Mouse (Mus musculus): ENCODE measurements around the gene Tcirg1. TPM values are rescaled to one million over a fixed set of nuclear protein-coding genes. Genes with fewer than 3 reads are reported as not detected.

The Tcirg1 gene
- polyA plus RNA-seq, 2 experiments, result 15.4 to 47.1 TPM

GRCm38 (mm10) chr19:3899618-3900017 lies 7.3 kb downstream of the Tcirg1 start:
- WGBS (ENCODE audit: insufficient replicate concordance), result 77% methylated on average over 4 of the region's 4 CpGs
- Histone ChIP-seq H3K27me3 (ENCODE audit: control insufficient read depth, insufficient read depth, low read length) (no peaks in the 10 kb centered on the region), H3K4me1 (replicated peaks; ENCODE audit: control insufficient read depth in 2 of 2, insufficient read depth in 2 of 2, low read length in 1 of 2) (no peaks in the 10 kb centered on the region), H3K4me2 (ENCODE audit: low read depth) (no peak overlapping the region), H3K9ac (replicated peaks) (no peak overlapping the region), H3K4me3 (ENCODE audit: insufficient read depth in 1 of 2, low read depth in 2 of 2, low read length in 2 of 2) (no peak overlapping the region), H3K9me3 (ENCODE audit: control insufficient read depth, low read length) (no peaks in the 10 kb centered on the region), H3K27ac (no peak overlapping the region), H3K36me3 (replicated peaks; ENCODE audit: control insufficient read depth, insufficient read depth, low read depth) (no peaks in the 10 kb centered on the region; the same call in 1 of the 2 replicates)
- TF ChIP-seq CTCF (IDR thresholded peaks at IDR 0.05; ENCODE audit: low read depth), result no peak
- no peak for TF ChIP-seq EP300 (IDR thresholded peaks at IDR 0.05; ENCODE audit: low read depth)
- DNase-seq (ENCODE audit: low read depth in 3 of 3, low spot score in 3 of 3) (no peak), ATAC-seq (ENCODE audit: insufficient read depth) (no peak)

GRCm38 (mm10) chr19:3898952-3899351 lies 8.0 kb downstream of the Tcirg1 start:
- H3K9ac ChIP-seq (replicated peaks), result no peak overlapping the region
- H3K9me3 ChIP-seq (ENCODE audit: control insufficient read depth, low read length), result no peaks in the 10 kb centered on the region
- no peak overlapping the region for H3K4me3 ChIP-seq (ENCODE audit: insufficient read depth in 1 of 2, low read depth in 2 of 2, low read length in 2 of 2)
- H3K27me3 ChIP-seq (ENCODE audit: control insufficient read depth, insufficient read depth, low read length), result no peaks in the 10 kb centered on the region
- DNase-seq (ENCODE audit: low read depth in 3 of 3, low spot score in 3 of 3), result no peak
- no peak overlapping the region for H3K4me2 ChIP-seq (ENCODE audit: low read depth)
- no peaks in the 10 kb centered on the region for H3K4me1 ChIP-seq (replicated peaks; ENCODE audit: control insufficient read depth in 2 of 2, insufficient read depth in 2 of 2, low read length in 1 of 2)
- no peak overlapping the region for H3K27ac ChIP-seq
- TF ChIP-seq CTCF (IDR thresholded peaks at IDR 0.05; ENCODE audit: low read depth) (no peak), EP300 (IDR thresholded peaks at IDR 0.05; ENCODE audit: low read depth) (no peak)
- no peaks in the 10 kb centered on the region; the same call in 1 of the 2 replicates for H3K36me3 ChIP-seq (replicated peaks; ENCODE audit: control insufficient read depth, insufficient read depth, low read depth)
- 68% methylated on average over 7 of the region's 7 CpGs for WGBS (ENCODE audit: insufficient replicate concordance)
- no peak for ATAC-seq (ENCODE audit: insufficient read depth)

GRCm38 (mm10) chr19:3897557-3897956 lies 9.4 kb downstream of the Tcirg1 start:
- H3K4me1 ChIP-seq (replicated peaks; ENCODE audit: control insufficient read depth in 2 of 2, insufficient read depth in 2 of 2, low read length in 1 of 2), result no peaks in the 10 kb centered on the region
- H3K27ac ChIP-seq, result no peak overlapping the region
- 73% methylated on average over 5 of the region's 5 CpGs for WGBS (ENCODE audit: insufficient replicate concordance)
- no peak overlapping the region for H3K4me3 ChIP-seq (ENCODE audit: insufficient read depth in 1 of 2, low read depth in 2 of 2, low read length in 2 of 2)
- no peaks in the 10 kb centered on the region for H3K9me3 ChIP-seq (ENCODE audit: control insufficient read depth, low read length)
- no peaks in the 10 kb centered on the region; the same call in 1 of the 2 replicates for H3K36me3 ChIP-seq (replicated peaks; ENCODE audit: control insufficient read depth, insufficient read depth, low read depth)
- TF ChIP-seq EP300 (IDR thresholded peaks at IDR 0.05; ENCODE audit: low read depth) (no peak), CTCF (IDR thresholded peaks at IDR 0.05; ENCODE audit: low read depth) (no peak)
- H3K4me2 ChIP-seq (ENCODE audit: low read depth), result no peak overlapping the region
- no peak overlapping the region for H3K9ac ChIP-seq (replicated peaks)
- DNase-seq (ENCODE audit: low read depth in 3 of 3, low spot score in 3 of 3) (no peak), ATAC-seq (ENCODE audit: insufficient read depth) (no peak)
- no peaks in the 10 kb centered on the region for H3K27me3 ChIP-seq (ENCODE audit: control insufficient read depth, insufficient read depth, low read length)

GRCm38 (mm10) chr19:3896208-3896607 lies 10.7 kb downstream of the Tcirg1 start:
- no peak for ATAC-seq (ENCODE audit: insufficient read depth)
- Histone ChIP-seq H3K27me3 (ENCODE audit: control insufficient read depth, insufficient read depth, low read length) (no peaks in the 10 kb centered on the region), H3K9me3 (ENCODE audit: control insufficient read depth, low read length) (no peaks in the 10 kb centered on the region), H3K27ac (no peak overlapping the region), H3K4me2 (ENCODE audit: low read depth) (no peak overlapping the region), H3K4me1 (replicated peaks; ENCODE audit: control insufficient read depth in 2 of 2, insufficient read depth in 2 of 2, low read length in 1 of 2) (no peaks in the 10 kb centered on the region), H3K9ac (replicated peaks) (no peak overlapping the region), H3K36me3 (replicated peaks; ENCODE audit: control insufficient read depth, insufficient read depth, low read depth) (no peaks in the 10 kb centered on the region; the same call in none of the 2 replicates), H3K4me3 (ENCODE audit: insufficient read depth in 1 of 2, low read depth in 2 of 2, low read length in 2 of 2) (no peak overlapping the region)
- DNase-seq (ENCODE audit: low read depth in 3 of 3, low spot score in 3 of 3), result no peak
- WGBS (ENCODE audit: insufficient replicate concordance), result 78% methylated on average over 10 of the region's 10 CpGs
- TF ChIP-seq EP300 (IDR thresholded peaks at IDR 0.05; ENCODE audit: low read depth) (no peak), CTCF (IDR thresholded peaks at IDR 0.05; ENCODE audit: low read depth) (no peak)

- Histone ChIP-seq H3K4me3 (ENCODE audit: insufficient read depth in 1 of 2, low read depth in 2 of 2, low read length in 2 of 2) (no peak overlapping the region), H3K36me3 (replicated peaks; ENCODE audit: control insufficient read depth, insufficient read depth, low read depth) (no peaks in the 10 kb centered on the region; the same call in none of the 2 replicates), H3K9ac (replicated peaks) (no peak overlapping the region), H3K4me2 (ENCODE audit: low read depth) (no peak overlapping the region), H3K27me3 (ENCODE audit: control insufficient read depth, insufficient read depth, low read length) (no peaks in the 10 kb centered on the region), H3K9me3 (ENCODE audit: control insufficient read depth, low read length) (no peaks in the 10 kb centered on the region), H3K27ac (no peak overlapping the region), H3K4me1 (replicated peaks; ENCODE audit: control insufficient read depth in 2 of 2, insufficient read depth in 2 of 2, low read length in 1 of 2) (no peaks in the 10 kb centered on the region)
- TF ChIP-seq EP300 (IDR thresholded peaks at IDR 0.05; ENCODE audit: low read depth) (no peak), CTCF (IDR thresholded peaks at IDR 0.05; ENCODE audit: low read depth) (no peak)
- 56% methylated on average over 3 of the region's 3 CpGs for WGBS (ENCODE audit: insufficient replicate concordance)
- ATAC-seq (ENCODE audit: insufficient read depth) (peak; percentile 53), DNase-seq (ENCODE audit: low read depth in 3 of 3, low spot score in 3 of 3) (no peak)
Observed at GRCm38 (mm10) chr19:3895171-3895631, 11.7 kb downstream of the Tcirg1 start.

All from liver, embryonic 14.5 days (tissue).